Mouse (Mus musculus) hindbrain, embryonic 16.5 days (tissue): ENCODE results near the gene Pmm1. TPM values are rescaled to one million over a fixed set of nuclear protein-coding genes. Genes with fewer than 3 reads are reported as not detected.

ENCODE experiments used
- ATAC-seq: fragments of 200-750 bp; cut with Nextera tagmentation; 2 replicates; pipeline ENCODE4 v1.8.0; 2017; ENCODE audit warnings: moderate TSS enrichment, moderate library complexity
- H3K27ac ChIP-seq: fragments of 300-500 bp; sonication (generic); 2 replicates; pipeline ENCODE4 v1.5.1; 2014; ENCODE audit warnings: low read depth, mild to moderate bottlenecking, control low read depth, low read length, moderate library complexity
- H3K27me3 ChIP-seq: fragments of 300-500 bp; sonication (generic); replicated peaks from 2 replicates; pipeline ENCODE4 v1.6.1; 2014; ENCODE audit warnings: low read length; ENCODE audit not compliant: control insufficient read depth, insufficient read depth
- H3K36me3 ChIP-seq: fragments of 300-500 bp; sonication (generic); 2 replicates; pipeline ENCODE4 v1.6.1; 2014; ENCODE audit warnings: mild to moderate bottlenecking, low read length, moderate library complexity, mixed read lengths; ENCODE audit not compliant: control insufficient read depth, insufficient read depth
- H3K4me1 ChIP-seq: fragments of 300-500 bp; sonication (generic); 2 replicates; pipeline ENCODE4 v1.6.1; 2014; ENCODE audit warnings: low read depth, low read length; ENCODE audit not compliant: control insufficient read depth, insufficient read depth
- H3K4me2 ChIP-seq: fragments of 300-500 bp; sonication (generic); 2 replicates; pipeline ENCODE4 v1.6.1; 2014; ENCODE audit warnings: mild to moderate bottlenecking, low read length, control low read depth, moderate library complexity
- H3K4me3 ChIP-seq: fragments of 300-500 bp; sonication (generic); 2 replicates; pipeline ENCODE4 v1.5.1; 2014; ENCODE audit warnings: mild to moderate bottlenecking, low read length, control low read depth, moderate library complexity
- H3K9ac ChIP-seq: fragments of 300-500 bp; sonication (generic); 2 replicates; pipeline ENCODE4 v1.6.1; 2014; ENCODE audit warnings: low read depth, mild to moderate bottlenecking, control low read depth, low read length, moderate library complexity
- H3K9me3 ChIP-seq: fragments of 300-500 bp; sonication (generic); 2 replicates; pipeline ENCODE4 v1.6.1; 2014; ENCODE audit warnings: mild to moderate bottlenecking, low read length, moderate library complexity; ENCODE audit not compliant: control insufficient read depth
- WGBS: fragments of 180-500 bp; shearing (Covaris S2); extraction: QIAGEN DNeasy Blood & Tissue Kit; methylation state at CpG from one replicate; pipeline ENCODE4 v1.1.7; 2014; 5-methylcytosine and 5-hydroxymethylcytosine counted together
- polyA plus RNA-seq: library from polyadenylated mRNA; unstranded; fragments of >200 nt; fragmentation: Nextera tagmentation; extraction: Ambion mirVana; gene quantifications from 2 replicates; pipeline ENCODE4 v1.2.1, GENCODE M21; 2015

Pmm1 gene
- 122 and 142 TPM in 2 replicates for polyA plus RNA-seq

DNA sequence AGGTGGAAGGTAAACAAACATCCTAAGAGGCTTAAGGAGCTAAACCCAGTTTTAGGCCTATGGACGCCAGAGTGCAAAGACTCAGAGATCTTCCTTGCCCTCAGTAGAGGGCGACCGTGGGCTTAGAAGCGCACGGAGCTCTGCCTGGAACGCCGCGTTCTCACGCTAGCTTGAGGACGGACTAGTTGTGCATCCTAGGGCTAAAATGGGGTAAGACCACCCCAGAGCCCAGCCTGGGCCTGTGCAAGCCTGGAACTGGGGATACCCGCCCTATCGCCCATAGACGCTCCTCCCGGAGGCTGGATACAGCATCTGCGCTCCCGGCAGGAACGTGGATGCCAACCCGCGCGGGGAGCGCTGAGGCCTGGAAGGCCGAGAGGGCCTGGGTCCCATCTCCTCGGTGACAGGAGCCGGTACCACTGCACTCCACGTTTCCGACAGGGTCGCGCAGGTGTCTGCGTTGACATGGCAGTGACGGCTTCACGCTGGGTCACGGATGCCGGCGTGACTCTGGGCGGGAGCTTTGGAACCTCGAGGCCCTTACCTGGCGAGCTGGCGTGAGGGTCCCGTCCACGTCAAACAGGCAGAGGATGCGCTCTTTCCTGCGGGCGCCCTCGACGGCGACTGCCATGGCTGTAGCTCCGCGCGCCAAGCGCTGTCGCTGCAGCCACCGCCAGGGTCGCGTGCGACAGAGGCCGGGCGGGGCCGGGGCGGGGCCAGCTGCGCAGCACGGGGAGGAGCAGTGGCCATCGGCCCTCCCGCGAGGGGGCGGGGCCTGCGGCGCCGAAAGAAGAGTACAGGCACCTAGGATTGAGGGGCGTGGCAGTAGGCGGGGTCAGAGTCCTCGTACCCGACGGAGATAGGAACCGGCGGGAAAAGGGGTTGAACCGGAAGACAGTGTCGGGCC lies at the start of gene Pmm1:
Gene Pmm1 (minus strand): TSS at position 760 of the 907 bp plus-strand sequence.
- under 1% methylated on average over 68 of the region's 77 CpGs for WGBS

DNA sequence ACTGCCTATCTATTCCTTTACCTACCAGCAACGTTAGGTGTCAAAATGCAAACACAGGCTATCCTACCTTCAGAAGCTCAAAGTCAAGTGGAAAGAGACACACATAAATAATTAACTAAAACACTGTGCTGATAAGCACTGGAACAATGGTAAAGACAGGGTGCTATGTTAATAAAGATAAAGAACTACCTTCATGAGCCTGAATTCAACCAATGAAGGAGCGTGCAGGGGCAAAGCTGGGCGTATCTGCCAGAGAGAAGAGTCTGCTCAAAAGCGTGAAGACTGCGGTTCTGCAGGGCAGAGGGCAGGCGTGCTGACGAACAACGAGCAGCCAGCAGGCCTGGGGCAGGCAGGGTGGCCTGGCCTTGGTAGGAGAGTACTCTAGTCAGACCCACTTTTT lies 43.5 kb upstream of the Pmm1 start:
- H3K36me3 ChIP-seq = 0 out of 2 replicates have a peak, but pooled peaks cover 3% of the 10 kb centered on the region
- H3K4me1 ChIP-seq = no peaks in the 10 kb centered on the region
- no peaks in the 10 kb centered on the region for H3K9me3 ChIP-seq
- no peaks in the 10 kb centered on the region for H3K27me3 ChIP-seq
- H3K4me3 ChIP-seq = no peak overlapping the region
- no peak overlapping the region for H3K9ac ChIP-seq
- ATAC-seq = no peak
- no peak overlapping the region for H3K4me2 ChIP-seq
- 89% methylated on average over 8 of the region's 8 CpGs for WGBS
- H3K27ac ChIP-seq = no peak overlapping the region

More for the DNA sequence above, at the start of gene Pmm1:
- ATAC-seq = peak; percentile 98
- Histone ChIP-seq H3K4me2 (peak within 1 kb of the TSS; percentile 90), H3K9ac (peak within 1 kb of the TSS; percentile 89), H3K9me3 (no peaks in the 10 kb centered on the region), H3K4me3 (peak within 1 kb of the TSS; percentile 74), H3K27ac (peak within 1 kb of the TSS; percentile 91), H3K27me3 (no peaks in the 10 kb centered on the region), H3K36me3 (peaks cover 2% of the 10 kb centered on the region; the same call in 1 of the 2 replicates), H3K4me1 (peaks cover 6% of the 10 kb centered on the region; the same call in 1 of the 2 replicates)

DNA sequence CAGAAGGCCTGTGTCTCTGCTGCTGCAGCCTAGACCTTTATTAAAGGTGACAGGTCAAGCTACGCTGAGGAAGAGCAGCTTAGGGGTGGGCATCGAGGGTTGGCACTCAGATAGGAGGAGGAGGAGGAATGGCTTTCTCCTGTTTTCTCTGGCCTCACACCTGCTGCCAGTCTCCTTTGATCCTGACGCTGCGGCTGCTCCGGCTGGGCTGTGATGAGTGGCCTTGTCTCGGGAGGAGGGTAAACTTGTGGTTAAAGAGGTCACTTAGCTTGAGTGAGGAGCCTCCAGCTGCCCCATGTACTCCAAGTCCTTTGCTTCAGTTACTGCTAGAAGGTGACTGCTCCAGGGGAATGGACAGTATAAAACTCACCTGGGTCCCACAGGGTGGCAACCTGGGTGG lies 33.3 kb upstream of the Pmm1 start:
- H3K9me3 ChIP-seq = no peaks in the 10 kb centered on the region
- 92% methylated on average over 6 of the region's 6 CpGs for WGBS
- ATAC-seq = no peak
- H3K9ac ChIP-seq = no peak overlapping the region
- H3K4me2 ChIP-seq = no peak overlapping the region
- H3K27ac ChIP-seq = no peak overlapping the region
- H3K36me3 ChIP-seq = peaks cover 20% of the 10 kb centered on the region
- no peaks in the 10 kb centered on the region for H3K27me3 ChIP-seq
- no peak overlapping the region for H3K4me3 ChIP-seq
- 0 out of 2 replicates have a peak, but pooled peaks cover 4% of the 10 kb centered on the region for H3K4me1 ChIP-seq

DNA sequence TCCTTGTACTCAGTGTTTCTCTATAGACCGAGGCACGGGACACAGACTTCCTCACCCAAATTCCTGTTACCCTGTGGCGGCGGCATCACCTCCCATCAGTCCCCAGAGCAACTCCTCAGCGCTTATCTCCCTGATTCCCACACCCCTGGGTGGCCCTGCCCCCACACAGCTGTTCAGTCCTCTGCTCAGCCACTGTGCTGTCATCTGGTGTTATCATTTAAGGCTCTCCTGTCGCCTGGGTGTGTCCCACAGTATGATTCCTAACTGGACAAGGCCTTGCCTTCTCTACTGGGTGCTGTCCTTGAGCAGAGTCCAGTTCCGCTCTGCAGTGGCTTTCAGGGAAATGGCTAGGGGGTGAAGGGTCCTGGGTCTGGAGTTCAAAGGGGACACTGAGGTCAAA lies 29.8 kb upstream of the Pmm1 start:
- ATAC-seq = no peak
- Histone ChIP-seq H3K4me2 (no peak overlapping the region), H3K9me3 (no peaks in the 10 kb centered on the region), H3K36me3 (peaks cover 13% of the 10 kb centered on the region), H3K27me3 (no peaks in the 10 kb centered on the region), H3K9ac (no peak overlapping the region), H3K4me3 (no peak overlapping the region), H3K27ac (no peak overlapping the region), H3K4me1 (peaks cover 4% of the 10 kb centered on the region; the same call in 1 of the 2 replicates)
- WGBS = 60% methylated on average over 7 of the region's 7 CpGs

DNA sequence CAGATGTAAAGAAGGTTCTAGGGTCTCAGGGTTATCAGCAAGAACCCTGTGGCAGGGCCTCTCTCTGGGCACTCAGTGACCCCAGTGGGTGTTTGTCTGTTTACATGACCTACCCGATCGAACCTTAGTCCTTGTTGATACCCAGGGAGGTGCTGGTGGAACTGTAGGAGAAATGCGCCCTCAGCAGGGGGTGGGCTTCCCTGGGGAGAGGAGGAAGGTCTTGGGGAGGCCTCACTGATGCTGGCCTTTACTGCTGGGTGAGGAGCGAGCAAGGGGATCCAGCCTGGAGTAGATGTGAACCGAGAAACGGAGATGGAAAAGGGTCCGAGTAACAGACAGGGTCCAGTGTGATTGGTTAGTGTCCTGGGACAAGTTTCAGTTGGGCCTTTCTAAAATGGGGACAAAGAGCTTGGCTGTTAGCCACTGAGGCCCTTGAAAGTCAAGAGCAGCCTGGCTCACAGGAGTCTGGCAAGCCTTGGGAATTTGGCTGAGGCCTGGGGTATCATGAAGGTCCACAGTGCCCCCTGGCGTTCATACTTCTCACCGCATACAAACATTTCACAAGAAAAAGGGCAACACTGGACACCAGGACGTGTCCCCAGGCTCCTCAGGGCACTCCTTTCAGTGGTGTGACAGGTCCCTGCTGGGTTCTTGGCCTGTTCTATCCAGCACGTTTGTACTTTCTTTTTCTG lies 28.8 kb upstream of the Pmm1 start:
- H3K27ac ChIP-seq = peak overlapping the region; percentile 53; the same call in 1 of the 2 replicates
- no peak overlapping the region for H3K4me3 ChIP-seq
- WGBS = 42% methylated on average over 11 of the region's 11 CpGs
- no peak overlapping the region for H3K9ac ChIP-seq
- H3K36me3 ChIP-seq = peaks cover 5% of the 10 kb centered on the region
- H3K4me1 ChIP-seq = peaks cover 4% of the 10 kb centered on the region; the same call in 1 of the 2 replicates
- ATAC-seq = peak; percentile 77
- no peaks in the 10 kb centered on the region for H3K9me3 ChIP-seq
- H3K4me2 ChIP-seq = no peak overlapping the region
- no peaks in the 10 kb centered on the region for H3K27me3 ChIP-seq

DNA sequence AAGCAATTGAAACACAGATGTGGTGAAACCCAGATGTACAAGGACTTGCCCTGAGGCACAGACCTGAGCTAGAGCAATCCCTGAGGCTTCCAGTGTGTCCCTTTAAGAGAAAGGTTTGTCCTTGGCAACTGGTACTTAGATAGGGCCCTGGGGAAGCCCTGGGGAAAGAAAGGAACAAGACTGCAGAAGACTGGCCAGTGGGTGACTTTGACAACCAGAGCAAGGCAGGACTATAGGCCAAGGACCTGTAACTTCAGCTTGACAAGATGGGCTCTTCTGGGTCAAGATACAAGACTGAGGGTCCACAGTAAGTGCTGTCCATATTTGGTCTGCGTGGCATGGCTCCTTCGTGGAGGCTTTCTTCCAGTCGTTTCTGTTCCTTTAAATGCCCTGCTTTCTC lies 26.9 kb upstream of the Pmm1 start, which contains the start of gene Xrcc6:
Gene Xrcc6 (plus strand): TSS at position 190 of the 400 bp plus-strand sequence.
- Histone ChIP-seq H3K4me1 (peaks cover 4% of the 10 kb centered on the region; the same call in 1 of the 2 replicates), H3K36me3 (no peaks in the 10 kb centered on the region), H3K4me3 (no peak within 1 kb of the TSS), H3K27ac (no peak within 1 kb of the TSS), H3K9me3 (no peaks in the 10 kb centered on the region), H3K9ac (no peak within 1 kb of the TSS), H3K4me2 (no peak within 1 kb of the TSS), H3K27me3 (no peaks in the 10 kb centered on the region)
- ATAC-seq = no peak
- WGBS = 93% methylated on average over 3 of the region's 3 CpGs

DNA sequence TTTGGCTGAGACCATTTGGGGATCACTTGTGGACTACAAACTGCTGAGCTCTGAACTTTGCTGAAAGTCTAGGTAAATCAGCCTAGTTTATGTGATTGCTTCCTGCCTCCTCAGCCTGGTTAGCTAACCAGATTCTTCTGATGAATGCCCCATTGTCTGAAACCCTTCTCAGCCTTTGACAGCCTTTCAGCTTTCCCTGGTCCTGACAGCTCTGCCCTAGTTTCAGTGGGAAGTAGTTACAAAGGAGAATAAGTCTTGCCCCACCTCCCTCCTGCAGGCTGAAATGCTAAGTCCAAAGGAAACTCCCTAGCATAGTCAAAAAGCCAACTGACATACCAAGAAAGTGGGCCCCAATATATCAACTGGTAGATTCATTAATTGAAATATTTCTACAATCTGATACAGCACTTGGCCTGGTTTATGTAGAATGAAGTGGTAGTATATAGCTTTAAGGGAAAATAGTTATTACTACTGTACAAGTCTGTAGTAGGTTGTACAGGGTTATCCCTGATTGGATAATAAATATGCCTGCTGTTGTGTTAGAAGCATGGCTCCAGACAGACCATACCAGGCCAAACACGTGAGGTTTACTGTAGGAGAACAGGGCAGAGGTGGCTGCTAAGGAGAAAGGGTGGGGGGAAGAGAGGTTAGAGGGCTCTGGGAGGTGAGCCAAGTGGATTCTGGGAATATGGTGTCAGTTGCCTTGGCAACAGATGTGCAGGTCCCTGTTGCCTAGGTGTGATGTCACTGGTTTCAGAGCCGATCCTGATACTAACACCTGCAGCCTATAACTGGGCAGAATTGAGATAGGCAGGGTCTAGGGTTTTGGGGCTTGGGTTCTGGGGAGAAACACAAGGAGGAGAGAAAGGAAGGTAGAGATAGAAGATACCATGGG lies 24.8 kb upstream of the Pmm1 start:
- Histone ChIP-seq H3K9ac (no peak overlapping the region), H3K4me1 (peaks cover 4% of the 10 kb centered on the region; the same call in 1 of the 2 replicates), H3K9me3 (no peaks in the 10 kb centered on the region), H3K36me3 (no peaks in the 10 kb centered on the region), H3K4me3 (no peak overlapping the region), H3K27ac (no peak overlapping the region), H3K27me3 (no peaks in the 10 kb centered on the region), H3K4me2 (no peak overlapping the region)
- peak; percentile 68; the same call in 1 of the 2 replicates for ATAC-seq
- 46% methylated on average over 2 of the region's 2 CpGs for WGBS

DNA sequence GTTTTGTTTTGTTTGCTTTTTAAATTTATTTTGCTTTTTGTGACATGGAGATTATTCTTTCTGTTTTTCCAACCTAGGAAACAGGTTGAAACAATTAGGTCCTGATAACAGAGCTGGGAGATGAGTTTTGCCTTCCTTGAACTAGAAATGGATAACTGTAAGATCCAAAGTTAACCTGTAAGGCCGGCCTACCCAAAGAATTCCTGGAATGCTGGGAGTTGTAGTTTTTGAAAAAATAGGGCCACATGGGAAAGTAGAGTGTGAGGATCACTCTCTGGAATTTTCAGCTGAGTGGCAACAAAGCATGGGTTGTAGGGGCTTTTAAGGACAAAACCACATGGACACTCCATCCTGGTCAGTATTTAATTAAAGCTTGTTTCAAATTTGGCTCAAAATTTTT lies 21.4 kb upstream of the Pmm1 start:
- 61% methylated on average over 1 of the region's 1 CpGs for WGBS

More for the DNA sequence above, 21.4 kb upstream of the Pmm1 start:
- no peak overlapping the region for H3K9ac ChIP-seq
- H3K4me1 ChIP-seq = no peaks in the 10 kb centered on the region; the same call in 1 of the 2 replicates
- H3K9me3 ChIP-seq = peaks cover 2% of the 10 kb centered on the region; the same call in 1 of the 2 replicates
- ATAC-seq = no peak
- no peak overlapping the region for H3K4me2 ChIP-seq
- H3K27ac ChIP-seq = no peak overlapping the region
- H3K27me3 ChIP-seq = no peaks in the 10 kb centered on the region
- H3K36me3 ChIP-seq = no peaks in the 10 kb centered on the region
- no peak overlapping the region for H3K4me3 ChIP-seq
